Mouse (Mus musculus): ENCODE measurements at regions not wholly inside any gene's neighbourhood (a gene's known extent, or its start where the extent isn't known, plus 50 kb on each side); places are given as distances from the start of the nearest gene placed in this dataset.
A peak's percentile ranks its signal among the peaks of the same experiment; 100 is the strongest.
"Not testable (repeated sequence)": the region's sequence is repeated elsewhere in the genome, so short reads cannot be mapped to it uniquely, and the experiment has no call there.

DNA sequence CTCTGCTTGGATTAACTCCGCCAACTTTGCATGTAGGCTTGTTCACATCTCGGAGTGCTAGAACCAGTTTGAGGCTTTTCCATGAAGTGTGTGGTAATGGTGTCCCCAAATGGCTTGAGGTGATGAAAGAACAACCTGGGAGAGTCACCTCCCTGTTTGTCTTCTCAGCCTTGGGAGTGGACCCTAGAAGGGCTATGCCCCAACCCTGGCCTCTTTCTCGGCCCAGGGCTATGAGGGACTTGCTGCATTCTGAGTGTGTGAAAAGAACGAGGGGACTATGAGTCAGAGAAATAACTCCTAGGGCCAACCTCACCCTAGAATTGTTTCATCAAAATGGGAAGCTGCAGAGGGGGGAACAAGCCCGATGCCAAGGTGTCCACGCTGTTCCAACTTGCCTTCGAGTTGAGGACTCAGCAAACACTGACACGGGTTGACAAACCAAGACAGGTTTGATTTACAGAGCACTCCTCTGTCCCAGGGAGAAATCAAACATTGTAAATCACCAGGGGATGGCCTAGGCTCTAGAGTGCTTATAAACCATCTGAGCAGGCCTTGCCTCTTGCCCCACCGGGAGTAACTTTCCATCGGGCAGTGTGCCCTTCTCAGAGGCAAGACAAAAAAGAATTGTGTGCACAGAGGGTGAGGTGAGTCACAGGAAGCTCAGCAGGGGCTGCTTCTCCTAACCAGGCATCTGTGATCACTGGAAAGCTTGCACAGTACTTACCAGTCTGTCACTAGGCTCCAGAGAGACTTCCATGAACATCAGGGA is 186.3 kb upstream of the Tmem45b start:
- no peak for DNase-seq

DNA sequence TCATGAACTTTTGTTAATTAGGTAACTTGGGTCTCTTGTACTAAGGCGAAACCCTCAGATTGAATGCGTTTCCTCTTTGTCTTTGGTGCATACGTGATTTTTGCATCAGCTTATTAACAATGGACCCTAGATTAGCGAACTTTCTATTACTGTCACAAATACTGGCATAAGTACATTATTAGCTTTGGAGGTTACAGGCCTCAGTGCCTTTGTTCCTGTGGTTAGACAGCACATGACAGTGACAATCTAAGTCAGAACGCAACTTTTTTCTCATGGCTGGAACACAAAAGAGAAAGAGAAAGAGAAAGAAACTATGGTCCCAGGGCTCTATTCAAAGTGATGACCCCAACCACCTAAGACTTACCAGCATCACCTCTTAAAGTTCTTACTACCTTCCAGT is 184.8 kb upstream of the Tmem45b start:
- DNase-seq: no peak

DNA sequence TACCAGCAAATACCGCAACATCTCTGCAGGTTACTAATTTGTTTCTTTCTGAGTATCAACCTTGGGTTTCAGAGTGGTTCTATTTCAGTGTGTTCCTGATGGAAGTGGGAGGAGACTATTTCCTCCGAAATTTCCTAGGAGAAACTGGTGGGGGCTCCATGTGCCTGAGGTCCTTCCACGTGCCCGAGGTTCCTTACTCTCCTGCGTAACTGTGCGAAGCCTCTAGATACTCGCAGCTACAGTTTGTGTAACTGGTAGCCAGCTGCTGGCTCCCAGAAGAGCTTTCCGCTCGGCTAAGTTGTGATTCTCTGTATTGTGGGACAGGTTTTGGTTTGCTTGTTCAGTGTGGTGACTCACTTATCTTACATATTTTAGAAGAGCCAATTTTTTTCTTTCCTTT is 184.3 kb upstream of the Tmem45b start:
- DNase-seq: no peak

DNA sequence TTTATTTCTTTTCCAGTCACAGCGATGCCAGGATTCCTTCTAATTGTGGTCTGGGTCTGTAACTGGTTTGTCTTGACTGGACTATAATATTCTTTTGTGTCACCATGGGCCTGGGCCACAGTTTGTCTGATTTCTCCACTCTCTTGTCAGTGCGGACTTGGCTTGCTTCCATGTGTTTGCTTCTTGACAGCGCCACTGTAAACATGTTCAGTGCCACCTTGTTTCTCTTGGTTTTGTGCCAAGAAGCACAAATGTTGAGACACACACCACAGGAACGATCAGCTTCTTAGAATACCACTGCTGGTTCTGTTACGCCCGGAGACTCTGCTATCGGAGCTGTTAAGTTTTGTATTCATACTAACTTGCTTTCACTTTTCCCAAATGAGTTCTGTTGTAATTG is 180.9 kb upstream of the Tmem45b start:
- no peak for DNase-seq

DNA sequence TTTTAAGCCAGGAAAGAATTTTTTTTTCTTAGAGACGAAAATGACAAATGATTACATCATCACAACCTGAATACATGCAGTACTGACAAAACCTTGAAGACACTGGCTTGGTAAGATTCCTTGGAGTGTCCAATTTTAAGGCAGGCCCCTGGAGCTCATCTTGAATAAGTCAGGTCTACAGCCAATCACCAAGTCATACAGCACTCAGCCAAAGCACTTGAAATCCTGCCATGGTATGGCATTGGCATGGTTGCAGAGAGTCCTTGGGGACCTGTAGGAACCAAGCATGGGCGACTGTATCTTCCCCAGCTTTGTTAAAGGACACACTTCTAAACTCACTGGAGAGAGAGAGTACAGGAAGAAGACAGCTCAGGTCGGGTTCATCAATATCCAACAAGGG is 179.8 kb upstream of the Tmem45b start:
- no peak for DNase-seq

DNA sequence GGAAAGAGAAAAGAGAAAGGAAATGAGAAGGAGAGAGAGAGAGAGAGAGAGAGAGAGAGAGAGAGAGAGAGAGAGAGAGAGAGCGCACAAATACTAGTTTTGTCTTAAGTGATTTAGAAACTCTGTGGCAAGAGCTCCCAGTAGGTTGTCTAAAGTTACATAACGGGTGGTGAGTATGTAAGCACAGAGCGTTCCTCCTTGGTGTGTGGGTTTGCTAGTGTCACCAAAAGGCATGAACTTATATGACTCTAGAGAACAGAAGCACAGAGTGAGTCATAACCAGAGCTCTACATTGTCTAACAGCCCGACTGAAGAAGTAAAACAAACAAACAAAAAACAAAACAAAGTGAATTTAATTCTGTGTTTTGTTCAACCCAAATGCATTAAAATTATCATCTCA is 177.9 kb upstream of the Tmem45b start:
- DNase-seq: no peak

DNA sequence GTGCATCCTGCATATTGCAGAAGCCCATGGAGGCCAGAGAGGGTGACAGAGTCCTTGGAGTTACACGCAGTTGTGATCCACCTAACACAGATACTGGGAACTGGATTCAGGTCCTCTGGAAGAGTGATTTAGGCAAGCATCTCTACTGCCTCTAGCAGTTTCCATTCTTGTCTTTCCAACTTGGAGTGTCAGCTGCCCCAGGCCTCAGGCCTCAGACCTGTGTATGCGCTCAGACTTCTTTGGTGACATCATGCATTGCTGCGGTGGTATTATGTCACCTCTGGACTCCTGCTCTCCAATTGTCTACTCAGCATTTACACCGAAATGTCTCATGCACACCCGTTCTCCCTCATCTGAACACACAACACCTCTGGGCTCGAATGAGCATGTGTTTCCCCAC is 164.0 kb upstream of the Tmem45b start:
- no peak for DNase-seq

DNA sequence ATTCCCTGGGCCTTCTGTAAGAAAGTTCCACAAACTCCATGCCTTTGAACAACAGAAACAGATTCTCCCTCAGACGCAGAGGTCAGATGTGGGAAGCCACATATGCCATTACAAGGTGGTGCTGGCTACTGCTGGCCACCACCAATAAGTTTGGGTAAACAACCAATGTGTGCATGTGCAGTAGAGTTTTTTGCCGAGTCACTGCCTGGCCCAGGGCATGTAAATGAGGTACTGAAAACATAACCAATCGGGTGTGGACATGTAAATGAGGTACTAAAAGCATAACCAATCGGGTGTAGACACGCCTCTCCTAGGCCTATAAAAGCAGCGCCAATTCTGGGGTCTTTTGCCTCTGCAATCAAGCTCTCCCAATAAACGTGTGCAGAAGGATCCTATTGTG is 157.3 kb upstream of the Tmem45b start:
- not testable (repeated sequence) for DNase-seq

DNA sequence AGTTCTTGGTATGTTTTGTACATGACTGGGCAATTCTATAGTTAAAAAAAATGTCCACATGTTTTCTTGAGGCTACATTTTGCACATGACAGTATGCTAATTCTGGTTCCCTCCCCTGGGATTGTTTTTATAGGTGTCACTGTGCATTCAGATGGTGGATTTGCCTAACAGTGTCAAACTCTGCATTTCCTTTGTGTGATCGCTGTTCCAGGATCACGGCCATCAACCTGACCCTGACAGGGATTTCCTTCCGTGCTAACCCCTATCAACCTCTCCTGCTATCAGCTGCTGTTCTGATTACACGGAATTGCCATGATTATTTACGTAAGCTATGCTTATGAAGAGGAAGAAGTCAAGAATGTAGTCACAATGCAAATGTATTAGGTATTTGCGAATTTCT is 155.1 kb upstream of the Tmem45b start:
- DNase-seq: no peak

DNA sequence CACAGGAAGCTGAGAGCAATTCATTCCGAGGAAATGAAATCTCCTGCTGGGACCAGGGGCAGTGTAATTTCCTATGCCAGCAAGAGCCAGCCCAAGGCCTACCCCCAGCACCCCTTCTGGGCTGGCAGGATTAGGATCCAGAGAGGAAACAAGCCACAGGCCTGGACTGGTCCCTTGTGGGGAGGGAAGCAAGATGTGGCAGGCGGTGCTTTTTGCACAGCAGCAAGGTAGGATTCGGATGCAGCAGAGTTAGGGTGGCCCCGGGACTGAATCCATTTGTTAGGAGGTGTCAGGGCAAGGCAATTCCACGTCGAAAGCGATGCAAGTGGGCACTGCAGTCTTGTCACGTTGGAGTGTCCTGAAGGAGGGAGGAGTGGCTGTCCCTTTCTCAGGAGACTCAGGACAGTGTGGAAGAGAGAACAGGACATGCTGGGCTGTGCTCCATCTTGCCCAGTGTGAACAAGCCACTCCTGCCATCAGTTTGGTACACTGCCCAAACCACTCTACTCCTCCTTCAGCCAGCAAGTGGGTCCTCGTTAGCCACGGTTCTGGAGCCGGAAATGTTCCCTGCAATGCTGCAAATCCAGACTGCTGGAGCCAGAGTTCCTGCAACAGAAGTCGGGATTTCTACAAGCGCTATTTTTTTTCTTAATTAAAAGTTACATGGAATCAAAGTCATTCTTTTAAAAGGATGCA is 150.1 kb upstream of the Tmem45b start:
- no peak for DNase-seq

DNA sequence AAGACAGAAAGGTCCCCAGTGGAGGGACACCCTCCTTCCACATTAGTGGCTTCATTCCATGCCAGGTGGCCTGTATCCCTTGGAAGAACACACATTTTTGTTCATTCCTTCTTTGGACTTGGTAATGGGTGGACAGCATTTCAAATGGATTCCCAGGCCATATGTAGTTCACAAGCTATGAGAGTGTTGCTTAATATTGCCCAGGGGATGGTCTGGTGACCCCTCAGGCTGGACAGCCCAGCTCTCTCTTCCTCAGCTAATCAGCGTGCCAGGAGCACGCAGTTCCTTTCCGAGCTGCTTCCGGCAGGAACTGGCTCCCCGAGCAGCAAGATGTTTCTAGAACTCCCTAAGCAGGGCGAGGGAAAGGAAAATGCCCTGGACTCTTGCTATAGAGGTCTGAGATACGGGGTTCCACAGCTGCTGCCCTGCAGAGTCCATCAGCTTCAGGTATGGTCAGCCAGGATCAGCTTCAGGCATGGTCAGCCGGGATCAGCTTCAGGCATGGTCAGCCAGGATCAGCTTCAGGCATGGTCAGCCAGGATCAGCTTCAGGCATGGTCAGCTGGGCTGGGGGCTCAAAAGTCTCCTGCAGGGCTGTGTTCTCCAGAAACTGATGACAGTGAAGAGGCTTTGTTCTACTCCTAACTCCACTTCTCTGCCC is 146.9 kb upstream of the Tmem45b start:
- DNase-seq: no peak

DNA sequence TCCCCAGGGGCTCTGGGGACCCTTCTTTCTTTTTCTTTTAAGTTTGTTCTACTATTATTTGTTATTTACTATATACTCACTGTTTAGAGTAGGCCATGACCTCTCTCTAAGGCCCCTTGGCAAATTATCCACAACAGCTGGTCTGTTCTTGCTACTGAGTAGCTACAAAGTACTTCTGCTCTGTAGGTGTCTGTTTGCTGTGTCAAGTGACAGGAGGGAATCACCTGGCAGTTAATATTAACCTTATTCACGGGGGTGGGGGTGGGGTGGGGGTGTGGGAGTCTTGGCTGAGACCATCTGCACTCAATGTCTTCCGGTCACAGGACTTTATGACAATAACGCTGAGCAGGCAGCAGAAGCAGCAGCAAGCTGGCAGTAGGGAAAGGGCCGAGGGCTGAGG is 146.4 kb upstream of the Tmem45b start:
- DNase-seq: no peak

DNA sequence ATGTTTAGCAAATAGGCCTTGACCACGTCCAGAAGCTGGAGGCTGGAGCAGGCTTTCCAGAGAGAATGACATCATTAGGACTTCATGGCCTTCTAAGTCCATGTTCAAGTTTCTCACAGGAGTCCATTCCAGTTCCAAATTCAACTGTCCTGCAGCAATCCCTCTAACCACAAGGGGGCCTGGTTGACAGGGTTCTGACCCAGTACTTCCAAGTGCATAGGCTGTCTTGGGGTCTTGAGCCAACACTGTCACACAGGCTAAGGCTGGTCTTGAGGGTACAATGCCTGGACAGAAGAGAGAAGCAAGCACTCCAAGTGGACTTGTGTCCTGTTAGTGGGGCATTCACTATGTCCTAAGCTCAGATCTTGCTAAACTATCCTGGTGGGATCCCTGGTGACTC is 145.9 kb upstream of the Tmem45b start:
- DNase-seq: peak; percentile 24

DNA sequence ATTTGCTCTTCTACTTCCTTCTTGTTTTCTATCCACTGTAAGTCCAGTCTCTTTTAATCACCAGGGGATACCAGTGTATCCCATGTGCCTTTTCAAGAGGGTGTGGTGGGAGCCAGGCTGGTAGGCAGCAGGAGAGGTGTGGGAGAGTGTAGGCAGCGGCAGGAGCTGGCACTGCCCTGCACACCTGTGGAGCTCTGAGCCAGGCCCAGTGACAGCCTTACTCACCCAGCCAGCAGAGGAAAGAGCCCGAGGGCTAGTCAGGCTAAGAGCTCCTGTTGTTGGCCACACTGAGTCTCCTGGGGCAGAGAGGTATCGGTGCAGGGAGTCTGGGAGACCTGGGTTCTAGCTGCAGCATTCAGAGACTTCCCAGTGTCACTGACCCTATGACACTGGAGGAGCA is 145.5 kb upstream of the Tmem45b start:
- DNase-seq: no peak

DNA sequence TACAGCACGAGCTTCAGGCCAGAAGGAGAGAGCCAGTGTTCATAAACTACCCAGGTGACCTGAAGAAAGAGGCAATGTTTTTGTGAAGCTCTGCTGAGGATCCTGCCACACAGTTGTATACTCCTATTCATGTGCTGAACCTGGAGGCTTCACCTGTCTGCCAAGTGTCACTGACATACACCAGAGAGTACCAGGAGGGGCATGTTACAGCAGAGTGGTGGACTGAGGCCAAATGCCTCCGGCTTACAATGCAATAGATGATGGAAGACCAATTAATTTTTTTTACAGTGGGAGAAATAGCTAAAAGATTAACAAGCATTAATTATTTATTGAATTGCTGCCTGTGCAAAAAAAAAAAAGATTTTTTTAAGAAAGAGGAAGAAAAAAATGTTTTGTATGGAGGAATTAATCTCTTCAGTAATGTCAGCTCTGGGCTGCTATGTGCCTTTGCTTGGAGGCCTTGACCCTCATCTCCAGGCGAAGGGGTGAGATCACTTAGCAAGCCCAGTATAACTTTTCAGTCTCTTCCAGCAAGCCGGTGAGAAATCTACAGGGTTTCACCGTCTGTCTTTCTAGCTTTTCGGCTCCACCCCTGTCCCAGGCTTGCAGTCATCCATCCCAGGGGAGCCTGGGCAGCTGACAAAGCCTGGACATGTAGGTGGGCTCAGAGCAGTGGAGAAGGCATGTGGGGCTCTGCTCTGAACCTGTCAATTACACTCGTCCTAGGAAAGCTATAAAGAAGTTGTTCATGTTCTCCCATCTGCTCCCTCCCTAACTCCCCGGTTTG is 144.0 kb upstream of the Tmem45b start:
- DNase-seq: no peak

DNA sequence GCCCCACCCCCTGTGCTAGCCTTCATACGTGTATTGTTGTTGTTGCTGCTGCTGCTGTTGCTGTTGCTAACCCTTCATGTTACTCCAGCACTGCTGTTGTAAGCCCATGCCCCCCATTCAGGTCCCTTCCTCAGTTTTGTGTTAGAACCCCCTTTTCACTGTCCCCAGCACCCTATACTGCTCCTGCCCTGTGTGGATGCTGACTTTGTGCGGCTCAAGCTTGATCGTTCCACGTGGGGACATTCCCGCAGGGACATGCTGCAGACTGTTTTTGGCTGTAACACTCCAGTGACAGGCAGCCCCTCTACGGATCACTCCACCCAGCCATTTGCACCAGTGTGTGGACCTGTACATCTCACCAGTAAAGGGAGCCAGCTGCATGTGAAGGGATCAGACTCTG is 142.7 kb upstream of the Tmem45b start:
- DNase-seq: no peak

DNA sequence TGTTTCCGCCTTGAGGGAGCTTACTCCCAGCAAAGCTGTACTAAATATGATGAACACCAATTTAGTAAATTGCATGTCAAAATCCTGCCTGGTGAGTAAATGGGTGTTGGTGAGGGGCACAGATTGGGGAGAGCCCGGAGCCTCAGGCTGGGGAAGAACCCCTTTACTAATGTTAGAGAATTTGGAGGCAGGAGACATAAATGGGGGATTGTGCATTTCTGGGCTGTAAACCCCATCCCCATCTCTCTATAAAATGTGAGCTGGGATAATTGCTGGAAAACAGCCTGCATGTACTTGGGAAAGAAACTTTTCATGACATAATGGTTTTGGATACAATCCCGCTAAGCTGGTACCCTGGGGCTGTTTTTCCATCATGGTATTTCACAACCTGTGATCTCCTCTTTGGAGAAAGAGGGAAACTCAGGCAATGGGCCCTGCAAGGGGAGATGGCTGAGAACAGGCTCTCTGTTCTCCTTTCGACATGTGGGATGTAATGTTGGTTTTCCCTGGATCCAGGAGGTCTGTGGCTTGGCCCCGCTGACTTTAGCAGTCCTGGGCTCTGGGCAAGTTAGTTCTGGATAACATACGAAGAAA is 140.3 kb upstream of the Tmem45b start:
- DNase-seq: no peak

DNA sequence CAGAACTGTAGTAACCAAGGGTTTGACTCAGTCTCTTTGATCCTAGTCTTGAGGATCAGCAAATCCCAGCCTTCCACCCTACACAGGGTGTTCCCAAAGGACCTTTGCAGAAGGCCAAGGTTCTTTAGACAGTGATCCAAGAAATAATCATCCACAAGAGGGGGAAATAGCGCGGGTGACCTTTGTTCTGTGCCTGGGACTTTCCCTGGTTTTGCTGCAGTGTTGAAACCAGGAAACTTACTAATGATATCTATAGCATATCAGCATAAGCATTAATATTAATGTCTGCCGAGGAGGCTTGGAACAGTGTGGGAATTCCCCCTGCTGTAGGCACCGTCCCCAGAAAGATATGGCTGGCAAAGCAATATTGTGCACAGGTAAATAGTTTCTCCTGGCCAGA is 138.4 kb upstream of the Tmem45b start:
- DNase-seq: no peak

DNA sequence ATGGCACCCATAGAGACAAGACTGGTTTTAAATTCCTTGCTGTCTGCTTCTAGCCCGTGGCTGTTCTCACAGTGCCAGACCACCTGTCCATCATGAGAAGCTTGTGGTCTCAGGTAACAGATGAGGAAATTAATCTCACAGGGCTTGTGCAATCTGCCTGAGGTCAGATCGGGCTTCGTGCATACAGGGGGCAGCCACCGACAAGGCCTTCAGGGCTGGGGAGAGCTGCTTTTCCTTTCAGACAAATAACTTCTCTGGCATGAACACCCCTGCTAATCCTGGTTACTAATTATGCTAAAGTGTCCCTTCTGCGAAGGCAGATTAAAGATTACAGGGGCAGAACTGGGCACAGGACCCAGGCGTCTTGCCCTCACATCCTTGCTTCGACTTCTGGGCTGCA is 130.8 kb upstream of the Tmem45b start:
- DNase-seq: no peak

DNA sequence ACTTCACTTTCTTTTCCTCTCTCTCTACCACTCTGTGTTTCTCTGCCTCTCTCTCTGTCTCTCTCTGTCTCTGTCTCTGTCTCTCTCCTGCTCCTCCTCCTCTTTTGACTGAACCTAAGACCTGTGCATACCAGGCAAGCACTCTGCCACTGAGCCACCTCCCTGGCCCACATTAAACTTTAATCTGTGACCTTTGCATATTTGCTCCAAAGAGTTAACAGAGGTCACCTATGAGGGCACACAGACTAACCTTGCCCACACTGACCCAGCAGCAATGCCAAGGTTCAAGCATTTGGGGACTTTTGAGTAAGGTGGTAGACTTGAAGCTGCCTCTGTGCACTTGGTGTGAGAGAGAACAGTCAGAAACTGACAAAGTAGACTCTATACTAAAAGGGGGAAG is 123.4 kb upstream of the Tmem45b start:
- DNase-seq: no peak

DNA sequence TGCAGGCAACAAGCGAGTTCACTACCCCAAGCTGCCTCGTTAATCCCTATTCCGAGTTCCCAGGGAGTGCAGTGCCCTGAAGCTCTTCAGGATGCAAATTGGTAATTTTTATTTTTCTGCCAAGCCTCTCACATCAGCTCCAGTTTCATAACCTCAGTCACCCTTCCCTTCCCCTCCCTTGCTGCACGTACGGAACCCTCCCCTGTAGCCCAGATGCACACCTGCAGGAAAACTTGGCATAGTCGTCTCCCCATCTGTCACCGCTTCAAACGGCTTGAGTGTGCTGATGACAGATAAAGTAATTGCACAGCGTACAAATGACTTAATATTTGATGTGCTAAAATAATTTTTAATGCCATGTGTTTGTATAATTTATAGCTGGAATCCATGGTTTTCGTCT is 119.7 kb upstream of the Tmem45b start:
- no peak for DNase-seq

DNA sequence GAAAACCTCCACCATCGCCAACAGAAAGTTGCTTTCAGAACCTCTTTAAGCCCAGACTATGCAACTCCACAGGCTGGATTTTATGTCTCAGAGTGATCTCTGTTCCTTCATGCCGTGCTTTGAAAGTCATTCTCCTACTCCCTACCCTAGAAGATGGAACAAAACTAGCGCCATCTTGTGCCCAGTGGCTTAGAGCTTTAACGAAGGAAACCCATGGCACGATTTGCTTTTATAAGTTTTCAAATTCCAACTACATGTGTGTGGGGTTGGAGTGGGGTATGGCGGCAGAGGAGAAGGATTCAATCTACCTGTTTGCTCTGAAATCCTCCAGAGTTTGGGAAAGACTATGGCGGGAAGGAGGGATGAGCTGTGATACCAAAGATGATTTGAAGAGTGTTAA is 118.7 kb upstream of the Tmem45b start:
- DNase-seq: no peak

Data from thymus, postnatal 4 days (tissue).